Comparison of ENCODE assay signal across 10 mouse cellular contexts in the genomic region with DNA sequence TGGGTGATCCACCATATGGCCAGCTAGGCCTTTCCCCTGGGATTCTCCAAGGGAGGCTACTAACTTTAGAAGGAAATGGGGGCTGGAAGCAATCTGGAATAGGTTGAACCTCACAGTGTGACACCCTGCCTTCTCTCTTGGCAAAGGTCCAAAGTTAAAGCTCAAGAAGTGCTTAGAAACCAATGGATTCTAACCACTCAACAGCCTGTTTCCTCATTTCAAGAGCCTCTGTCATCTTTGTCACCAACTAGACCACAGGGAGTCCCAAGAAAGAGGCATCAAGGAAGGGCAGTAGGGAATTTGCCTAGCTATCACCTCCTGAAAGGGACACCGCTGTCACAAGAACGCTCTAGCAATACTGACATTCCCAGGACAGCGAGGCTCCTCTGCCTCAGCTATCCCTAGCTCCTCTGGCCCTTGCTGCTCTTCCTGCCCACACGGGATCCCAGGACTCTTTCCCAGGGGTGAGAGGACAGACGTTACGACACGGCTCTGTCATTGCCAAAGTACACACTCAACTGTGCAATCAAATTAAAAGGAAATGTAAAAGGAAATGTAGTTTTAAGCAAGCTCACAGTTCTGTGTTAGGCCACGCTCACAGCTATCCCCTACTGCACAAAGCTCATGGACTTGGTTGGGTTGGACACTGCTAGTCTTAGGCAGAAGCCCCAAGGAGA.
DNase-seq lines count a peak whose midpoint lies in the region; ATAC-seq and TF ChIP-seq lines count a peak whose summit lies in the region.
"Had no signal": no experiment of that assay in that cellular context is flagged by ENCODE, and none has a peak within 500 bp of the region (broad histone marks: within the 10 kb centered on the region; RNA-seq: fewer than 3 reads in every experiment).

No protein-coding gene starts in this region.

- no peak for ATAC-seq in hindbrain, embryonic 12.5 days (ENCODE audit: low FRiP score)
- no peak for ATAC-seq in intestine, embryonic 15.5 days
- no peak for ATAC-seq in lung, embryonic 14.5 days (ENCODE audit: insufficient read depth)
- ATAC-seq in stomach, postnatal 0 days (ENCODE audit: low FRiP score, low TSS enrichment), result no peak
- ATAC-seq in midbrain, embryonic 14.5 days (ENCODE audit: low FRiP score, low TSS enrichment), result no peak

- no peak overlapping the region for H3K4me2 ChIP-seq in hindbrain, embryonic 12.5 days (replicated peaks)
- no peak overlapping the region for H3K4me2 ChIP-seq in intestine, embryonic 15.5 days (replicated peaks)
- H3K4me2 ChIP-seq in lung, embryonic 14.5 days, result no peak overlapping the region
- no peak overlapping the region for H3K4me2 ChIP-seq in stomach, postnatal 0 days (replicated peaks; ENCODE audit: low read depth)
- no peak overlapping the region for H3K4me2 ChIP-seq in midbrain, embryonic 14.5 days (ENCODE audit: low read length)

- 80% methylated on average over 8 of the region's 8 CpGs for WGBS in hindbrain, embryonic 10.5 days
- WGBS in hindbrain, embryonic 12.5 days, result 83% methylated on average over 8 of the region's 8 CpGs
- 76% methylated on average over 8 of the region's 8 CpGs for WGBS in intestine, embryonic 15.5 days
- 61% methylated on average over 8 of the region's 8 CpGs for WGBS in lung, embryonic 14.5 days
- 79% methylated on average over 8 of the region's 8 CpGs for WGBS in stomach, postnatal 0 days
- WGBS in midbrain, embryonic 14.5 days, result 90% methylated on average over 8 of the region's 8 CpGs

- H3K9ac ChIP-seq in hindbrain, embryonic 12.5 days, result no peak overlapping the region
- H3K9ac ChIP-seq in intestine, embryonic 15.5 days, result no peak overlapping the region
- H3K9ac ChIP-seq in lung, embryonic 14.5 days, result no peak overlapping the region
- no peak overlapping the region for H3K9ac ChIP-seq in stomach, postnatal 0 days (ENCODE audit: low read length)
- no peak overlapping the region for H3K9ac ChIP-seq in midbrain, embryonic 14.5 days (replicated peaks; ENCODE audit: low read length)

- H3K27me3 ChIP-seq in hindbrain, embryonic 10.5 days (ENCODE audit: insufficient read depth, poor library complexity, severe bottlenecking), result peaks cover 11% of the 10 kb centered on the region; the same call in 1 of the 2 replicates
- peaks cover 13% of the 10 kb centered on the region for H3K27me3 ChIP-seq in hindbrain, embryonic 12.5 days
- H3K27me3 ChIP-seq in intestine, embryonic 15.5 days (replicated peaks), result no peaks in the 10 kb centered on the region
- H3K27me3 ChIP-seq in lung, embryonic 14.5 days (ENCODE audit: insufficient read depth, low read length), result no peaks in the 10 kb centered on the region
- no peaks in the 10 kb centered on the region for H3K27me3 ChIP-seq in stomach, postnatal 0 days (ENCODE audit: control insufficient read depth, insufficient read depth, low read length)
- no peaks in the 10 kb centered on the region for H3K27me3 ChIP-seq in midbrain, embryonic 14.5 days (ENCODE audit: control insufficient read depth, insufficient read depth, low read length)

- no peak for TF ChIP-seq CTCF in lung, embryonic 14.5 days (IDR thresholded peaks at IDR 0.05; ENCODE audit: low read depth)
- TF ChIP-seq CTCF in stomach, postnatal 0 days (IDR thresholded peaks at IDR 0.05; ENCODE audit: low read depth), result no peak
- no peak for TF ChIP-seq CTCF in gastrocnemius, adult 2 months (IDR thresholded peaks at IDR 0.05)

- no peak for TF ChIP-seq EP300 in stomach, postnatal 0 days (optimal IDR thresholded peaks at IDR 0.05)

- no peak overlapping the region for H3K4me3 ChIP-seq in hindbrain, embryonic 10.5 days
- no peak overlapping the region for H3K4me3 ChIP-seq in hindbrain, embryonic 12.5 days
- no peak overlapping the region for H3K4me3 ChIP-seq in intestine, embryonic 15.5 days (replicated peaks)
- no peak overlapping the region for H3K4me3 ChIP-seq in lung, embryonic 14.5 days (ENCODE audit: low read depth, low read length)
- no peak overlapping the region for H3K4me3 ChIP-seq in stomach, postnatal 0 days (ENCODE audit: low read depth, low read length)
- H3K4me3 ChIP-seq in midbrain, embryonic 14.5 days (replicated peaks; ENCODE audit: low read depth, low read length), result no peak overlapping the region
- H3K4me3 ChIP-seq in gastrocnemius, adult 2 months, result no peak overlapping the region

- peak overlapping the region; percentile 64; the same call in 1 of the 2 replicates for H3K27ac ChIP-seq in hindbrain, embryonic 10.5 days
- H3K27ac ChIP-seq in hindbrain, embryonic 12.5 days, result no peak overlapping the region
- H3K27ac ChIP-seq in intestine, embryonic 15.5 days, result 0 out of 2 replicates have a peak overlapping the region, but pooled peaks have one; percentile 49
- H3K27ac ChIP-seq in lung, embryonic 14.5 days (ENCODE audit: low read depth), result 0 out of 2 replicates have a peak overlapping the region, but pooled peaks have one; percentile 48
- peak overlapping the region; percentile 49; the same call in 1 of the 2 replicates for H3K27ac ChIP-seq in stomach, postnatal 0 days (replicated peaks)
- H3K27ac ChIP-seq in midbrain, embryonic 14.5 days (replicated peaks; ENCODE audit: low read depth, low read length), result no peak overlapping the region
- H3K27ac ChIP-seq in gastrocnemius, adult 2 months, result no peak overlapping the region

- no peak for DNase-seq in hindbrain, embryonic 10.5 days (ENCODE audit: low spot score)
- no peak for DNase-seq in lung, embryonic 14.5 days
- DNase-seq in stomach, postnatal 0 days (ENCODE audit: low spot score), result no peak
- DNase-seq in gastrocnemius, postnatal 10 days, result no peak
- no peak for DNase-seq in midbrain, embryonic 14.5 days
- no peak for DNase-seq in gastrocnemius, adult 2 months
- DNase-seq: cerebellum, postnatal 14 days; spleen, adult 18-20 months had no signal

- 0 out of 2 replicates have a peak, but pooled peaks cover 4% of the 10 kb centered on the region for H3K36me3 ChIP-seq in hindbrain, embryonic 10.5 days
- no peaks in the 10 kb centered on the region; the same call in 1 of the 2 replicates for H3K36me3 ChIP-seq in hindbrain, embryonic 12.5 days
- H3K36me3 ChIP-seq in intestine, embryonic 15.5 days, result no peaks in the 10 kb centered on the region
- no peaks in the 10 kb centered on the region for H3K36me3 ChIP-seq in lung, embryonic 14.5 days (ENCODE audit: insufficient read depth)
- no peaks in the 10 kb centered on the region for H3K36me3 ChIP-seq in stomach, postnatal 0 days (ENCODE audit: control insufficient read depth, insufficient read depth, low read length)
- no peaks in the 10 kb centered on the region for H3K36me3 ChIP-seq in midbrain, embryonic 14.5 days (ENCODE audit: control insufficient read depth, insufficient read depth, low read length)

- intact Hi-C loops in gastrocnemius, adult 2 months (cut with DNase I), result no loop called here

- peaks cover 57% of the 10 kb centered on the region for H3K4me1 ChIP-seq in hindbrain, embryonic 10.5 days (replicated peaks)
- peaks cover 19% of the 10 kb centered on the region for H3K4me1 ChIP-seq in hindbrain, embryonic 12.5 days
- H3K4me1 ChIP-seq in intestine, embryonic 15.5 days (replicated peaks), result peaks cover 26% of the 10 kb centered on the region
- H3K4me1 ChIP-seq in lung, embryonic 14.5 days (ENCODE audit: insufficient read depth), result peaks cover 17% of the 10 kb centered on the region; the same call in 1 of the 2 replicates
- peaks cover 8% of the 10 kb centered on the region for H3K4me1 ChIP-seq in stomach, postnatal 0 days (replicated peaks; ENCODE audit: control insufficient read depth, insufficient read depth)
- H3K4me1 ChIP-seq in midbrain, embryonic 14.5 days (ENCODE audit: control insufficient read depth, insufficient read depth, low read length), result no peaks in the 10 kb centered on the region

- H3K9me3 ChIP-seq in hindbrain, embryonic 10.5 days, result peaks cover 49% of the 10 kb centered on the region
- peaks cover 40% of the 10 kb centered on the region for H3K9me3 ChIP-seq in hindbrain, embryonic 12.5 days (replicated peaks)
- H3K9me3 ChIP-seq in intestine, embryonic 15.5 days, result no peaks in the 10 kb centered on the region
- H3K9me3 ChIP-seq in lung, embryonic 14.5 days (ENCODE audit: low read depth, low read length), result peaks cover 29% of the 10 kb centered on the region
- H3K9me3 ChIP-seq in stomach, postnatal 0 days (ENCODE audit: control insufficient read depth, low read length), result 0 out of 2 replicates have a peak, but pooled peaks cover 4% of the 10 kb centered on the region
- peaks cover 39% of the 10 kb centered on the region for H3K9me3 ChIP-seq in midbrain, embryonic 14.5 days (ENCODE audit: control insufficient read depth, low read length)

Comparison
In these comparisons a context has a peak if more than half of its experiments do, and no peak if none do; other contexts are left out.
1. H3K27ac ChIP-seq: peak in hindbrain, embryonic 10.5 days (single experiment), intestine, embryonic 15.5 days (single experiment), lung, embryonic 14.5 days (single experiment) and stomach, postnatal 0 days (single experiment); none in hindbrain, embryonic 12.5 days (single experiment), midbrain, embryonic 14.5 days (single experiment) and gastrocnemius, adult 2 months (single experiment).